Mouse (Mus musculus) embryonic fibroblast, embryonic 13.5 days (primary cell): ENCODE data around the gene Psrc1. TPM values are rescaled to one million over a fixed set of nuclear protein-coding genes. Genes with fewer than 3 reads are reported as not detected.

ENCODE experiments used
- H3K27ac ChIP-seq: 2 replicates; pipeline ENCODE4 v1.5.1; 2012; ENCODE audit warnings: low read length, control low read depth, inconsistent platforms; ENCODE audit not compliant: insufficient read depth
- H3K4me1 ChIP-seq: 2 replicates; pipeline ENCODE4 v1.6.1; 2011; ENCODE audit warnings: low read length; ENCODE audit not compliant: control insufficient read depth, insufficient read depth
- H3K4me3 ChIP-seq: 2 replicates; pipeline ENCODE4 v1.5.1; 2011; ENCODE audit warnings: mild to moderate bottlenecking, control low read depth, low read length; ENCODE audit not compliant: insufficient read depth
- CTCF ChIP-seq: IDR thresholded peaks from 2 replicates; pipeline ENCODE4 v1.5.1; 2011; ENCODE audit warnings: mild to moderate bottlenecking, control low read depth, low read length, moderate library complexity, borderline replicate concordance; ENCODE audit not compliant: insufficient read depth
- POLR2A ChIP-seq: IDR thresholded peaks from 2 replicates; pipeline ENCODE4 v1.6.1; 2011; ENCODE audit warnings: low read depth, mild to moderate bottlenecking, control low read depth, low read length, moderate library complexity
- polyA plus RNA-seq: library from polyadenylated mRNA; stranded (reverse); fragments of >200 nt; gene quantifications from 2 replicates; pipeline ENCODE4 v1.2.4, GENCODE M21; 2011; ENCODE audit warnings: low read depth; ENCODE audit not compliant: missing spikeins, insufficient read length

Gene Psrc1
- polyA plus RNA-seq, 1 experiment, result 149 TPM

DNA sequence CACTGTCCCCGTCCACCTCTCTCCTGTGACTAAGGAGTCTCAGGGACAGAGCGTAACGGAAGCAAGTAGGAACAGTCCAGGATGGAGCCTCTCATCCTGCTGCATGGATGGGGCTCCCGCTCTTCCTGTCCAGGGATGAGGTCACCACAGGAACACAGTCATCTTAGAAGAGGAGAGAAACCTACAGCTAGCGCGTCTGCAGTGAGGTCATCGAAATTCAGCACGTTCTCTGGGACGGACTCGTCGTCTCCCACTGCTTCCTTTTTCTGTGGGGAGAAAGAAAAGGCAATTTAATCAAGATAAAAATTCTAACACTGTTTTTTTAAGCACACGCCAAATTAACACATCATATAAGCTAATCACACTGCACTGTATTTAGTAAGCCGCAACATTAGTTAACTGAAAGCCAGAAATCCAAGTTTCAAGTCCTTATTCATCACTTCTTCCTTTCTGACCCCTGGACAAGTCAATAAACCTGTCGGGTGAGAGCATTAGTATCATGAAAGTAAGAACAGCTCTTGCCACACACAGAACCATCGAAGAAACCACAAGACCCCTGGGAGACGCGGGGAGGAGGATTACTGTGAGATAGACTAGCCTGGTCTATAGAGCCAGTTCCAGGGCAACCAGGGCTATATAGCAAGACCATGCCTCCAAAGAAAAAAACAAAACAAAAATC is 52.2 kb downstream of the Psrc1 start:
- Histone ChIP-seq H3K27ac (no peak overlapping the region), H3K4me1 (peaks cover 4% of the 10 kb centered on the region; the same call in 1 of the 2 replicates), H3K4me3 (no peak overlapping the region)
- TF ChIP-seq CTCF, result no peak
- TF ChIP-seq POLR2A, result no peak

DNA sequence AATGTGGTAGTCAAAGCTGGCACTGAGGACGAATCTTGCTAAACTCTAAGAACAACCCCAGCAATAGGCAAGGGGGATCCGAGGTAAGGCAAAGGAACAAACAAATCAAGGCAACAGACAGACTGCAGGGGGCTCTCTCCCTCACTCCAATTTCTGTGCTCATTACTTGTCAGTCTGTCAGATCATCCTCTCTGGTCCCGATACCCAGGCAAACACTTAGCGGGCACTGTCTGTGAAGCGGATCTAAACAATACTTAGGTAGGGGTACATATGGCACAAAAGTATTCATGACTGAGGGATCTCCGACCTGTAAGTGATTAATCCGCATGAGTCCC is 52.7 kb downstream of the Psrc1 start:
- TF ChIP-seq CTCF (no peak), POLR2A (no peak)
- Histone ChIP-seq H3K27ac (no peak overlapping the region), H3K4me1 (peaks cover 5% of the 10 kb centered on the region; the same call in 1 of the 2 replicates), H3K4me3 (no peak overlapping the region)

Other genes starting within 250 kb of the Psrc1 start
- gene Gnai3, start 237.7 kb upstream of the Psrc1 start, polyA plus RNA-seq, result 138 and 152 TPM in 2 replicates
- gene Gpr61, start 229.0 kb upstream of the Psrc1 start, polyA plus RNA-seq, result not detected in 2 replicates
- gene Amigo1, start 197.5 kb upstream of the Psrc1 start, polyA plus RNA-seq, result 3.1 and 5.5 TPM in 2 replicates
- 2.7 and 3.5 TPM in 2 replicates for gene Cyb561d1, start 182.6 kb upstream of the Psrc1 start, polyA plus RNA-seq
- 4.1 and 6.2 TPM in 2 replicates for gene Atxn7l2, start 172.9 kb upstream of the Psrc1 start, polyA plus RNA-seq
- gene Sypl2, start 157.2 kb upstream of the Psrc1 start, polyA plus RNA-seq, result not detected in 2 replicates
- gene Psma5, start 126.9 kb upstream of the Psrc1 start, polyA plus RNA-seq, result 118 and 123 TPM in 2 replicates
- 14.0 and 19.2 TPM in 2 replicates for gene Sort1, start 99.8 kb upstream of the Psrc1 start, polyA plus RNA-seq
- gene Mybphl, start 18.9 kb upstream of the Psrc1 start, polyA plus RNA-seq, result not detected in 2 replicates
- 1.8 and 1.9 TPM in 2 replicates for gene Celsr2, start 31.7 kb downstream of the Psrc1 start, polyA plus RNA-seq
- 346 and 376 TPM in 2 replicates for gene Sars, start 61.4 kb downstream of the Psrc1 start, polyA plus RNA-seq
- not detected in 2 replicates for gene 1700013F07Rik, start 150.3 kb downstream of the Psrc1 start, polyA plus RNA-seq
- not detected in 2 replicates for gene 5330417C22Rik, start 152.7 kb downstream of the Psrc1 start, polyA plus RNA-seq
- gene Tmem167b, start 178.6 kb downstream of the Psrc1 start, polyA plus RNA-seq, result 63.4 and 72.1 TPM in 2 replicates
- 33.9 and 37.0 TPM in 2 replicates for gene Taf13, start 187.9 kb downstream of the Psrc1 start, polyA plus RNA-seq
- 17.9 and 18.2 TPM in 2 replicates for gene Wdr47, start 207.4 kb downstream of the Psrc1 start, polyA plus RNA-seq